Mouse (Mus musculus) hindbrain, postnatal 0 days (tissue): Measurements from ENCODE around the gene Slc45a1. TPM values are rescaled to one million over a fixed set of nuclear protein-coding genes. Genes with fewer than 3 reads are reported as not detected.

Source experiments
- ATAC-seq: fragments of 200-750 bp; cut with Nextera tagmentation; 2 replicates; pipeline ENCODE4 v1.8.0; 2017; ENCODE audit warnings: mild to moderate bottlenecking, moderate TSS enrichment, moderate library complexity
- DNase-seq: peaks from one replicate; pipeline ENCODE4 v3.0.0-alpha.2; 2015; ENCODE audit warnings: low spot score
- H3K27ac ChIP-seq: fragments of 300-500 bp; sonication (generic); 2 replicates; pipeline ENCODE4 v1.5.1; 2014; ENCODE audit warnings: mild to moderate bottlenecking
- H3K27me3 ChIP-seq: fragments of 300-500 bp; sonication (generic); 2 replicates; pipeline ENCODE4 v1.6.1; 2014; ENCODE audit warnings: low read length, mixed read lengths; ENCODE audit not compliant: insufficient read depth
- H3K36me3 ChIP-seq: fragments of 300-500 bp; sonication (generic); 2 replicates; pipeline ENCODE4 v1.6.1; 2014; ENCODE audit warnings: low read length, mixed read lengths; ENCODE audit not compliant: insufficient read depth
- H3K4me1 ChIP-seq: fragments of 300-500 bp; sonication (generic); 2 replicates; pipeline ENCODE4 v1.6.1; 2014; ENCODE audit warnings: antibody characterized with exemption, low read length, mixed read lengths; ENCODE audit not compliant: insufficient read depth
- H3K4me2 ChIP-seq: fragments of 300-500 bp; sonication (generic); 2 replicates; pipeline ENCODE4 v1.6.1; 2014; ENCODE audit warnings: low read depth, mild to moderate bottlenecking, low read length, moderate library complexity, mixed read lengths
- H3K4me3 ChIP-seq: fragments of 300-500 bp; sonication (generic); 2 replicates; pipeline ENCODE4 v1.5.1; 2014; ENCODE audit warnings: low read length
- H3K9ac ChIP-seq: fragments of 300-500 bp; sonication (generic); replicated peaks from 2 replicates; pipeline ENCODE4 v1.6.1; 2014; ENCODE audit warnings: mild to moderate bottlenecking, low read length, moderate library complexity, mixed read lengths
- H3K9me3 ChIP-seq: fragments of 300-500 bp; sonication (generic); 2 replicates; pipeline ENCODE4 v1.6.1; 2016; ENCODE audit warnings: low read length, mixed read lengths
- CTCF ChIP-seq: IDR thresholded peaks from 2 replicates; pipeline ENCODE4 v1.5.1; 2016; ENCODE audit warnings: antibody characterized with exemption, control low read depth, low read depth
- WGBS: fragments of 180-500 bp; shearing (Covaris S2); extraction: QIAGEN DNeasy Blood & Tissue Kit; methylation state at CpG from one replicate; pipeline ENCODE4 v1.1.7; 2014; 5-methylcytosine and 5-hydroxymethylcytosine counted together
- polyA plus RNA-seq: library from polyadenylated mRNA; unstranded; fragments of >200 nt; fragmentation: Nextera tagmentation; extraction: Ambion mirVana; gene quantifications from 2 replicates; pipeline ENCODE4 v1.2.1, GENCODE M21; 2015
- total RNA-seq: library from RNA; depleted of rRNA; stranded (reverse); fragments of >200 nt; gene quantifications from 2 replicates; pipeline ENCODE4 v1.2.3, GENCODE M21; 2014

Gene Slc45a1
- total and polyA plus RNA-seq, 2 experiments from 2014 or later: 47.5 to 49.6 TPM

GRCm38 (mm10) chr4:150590621-150591282, 61.2 kb downstream of the Slc45a1 start:
- peaks cover 13% of the 10 kb centered on the region for H3K4me1 ChIP-seq
- 39% methylated on average over 3 of the region's 3 CpGs for WGBS
- TF ChIP-seq CTCF: no peak
- no peaks in the 10 kb centered on the region for H3K27me3 ChIP-seq
- H3K36me3 ChIP-seq: no peaks in the 10 kb centered on the region
- no peak overlapping the region for H3K4me3 ChIP-seq
- H3K9me3 ChIP-seq: no peaks in the 10 kb centered on the region
- no peak overlapping the region for H3K4me2 ChIP-seq
- no peak for DNase-seq
- no peak for ATAC-seq
- no peak overlapping the region for H3K27ac ChIP-seq
- no peak overlapping the region for H3K9ac ChIP-seq

DNA sequence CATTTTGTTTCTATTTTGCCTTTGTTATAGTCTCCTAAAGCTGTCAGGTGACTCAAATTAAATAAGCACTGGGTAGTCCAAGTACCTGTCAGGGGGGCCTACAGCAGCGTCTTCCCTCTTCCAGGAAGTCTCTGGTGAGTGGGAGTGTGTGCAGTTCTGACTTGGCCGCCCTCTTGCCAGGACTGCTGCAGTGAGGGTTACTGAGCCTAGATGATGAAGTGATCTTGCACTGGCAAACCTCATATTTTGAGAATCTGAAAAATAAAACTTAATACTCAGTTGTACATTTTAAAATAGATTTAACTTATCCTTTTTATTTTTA, 63.7 kb downstream of the Slc45a1 start:
- TF ChIP-seq CTCF: no peak
- WGBS: 69% methylated on average over 2 of the region's 2 CpGs
- Histone ChIP-seq H3K4me1 (peaks cover 29% of the 10 kb centered on the region), H3K27me3 (no peaks in the 10 kb centered on the region), H3K9me3 (no peaks in the 10 kb centered on the region), H3K4me3 (no peak overlapping the region), H3K36me3 (no peaks in the 10 kb centered on the region), H3K27ac (no peak overlapping the region), H3K4me2 (no peak overlapping the region), H3K9ac (no peak overlapping the region)
- DNase-seq (no peak), ATAC-seq (no peak)

GRCm38 (mm10) chr4:150587597-150588299, 64.2 kb downstream of the Slc45a1 start:
- Histone ChIP-seq H3K4me1 (peaks cover 33% of the 10 kb centered on the region), H3K27me3 (no peaks in the 10 kb centered on the region), H3K4me3 (no peak overlapping the region), H3K4me2 (no peak overlapping the region), H3K9me3 (no peaks in the 10 kb centered on the region), H3K27ac (peak overlapping the region; percentile 45; the same call in 1 of the 2 replicates), H3K9ac (no peak overlapping the region), H3K36me3 (no peaks in the 10 kb centered on the region)
- no peak for DNase-seq
- 79% methylated on average over 8 of the region's 8 CpGs for WGBS
- no peak for ATAC-seq
- no peak for TF ChIP-seq CTCF

DNA sequence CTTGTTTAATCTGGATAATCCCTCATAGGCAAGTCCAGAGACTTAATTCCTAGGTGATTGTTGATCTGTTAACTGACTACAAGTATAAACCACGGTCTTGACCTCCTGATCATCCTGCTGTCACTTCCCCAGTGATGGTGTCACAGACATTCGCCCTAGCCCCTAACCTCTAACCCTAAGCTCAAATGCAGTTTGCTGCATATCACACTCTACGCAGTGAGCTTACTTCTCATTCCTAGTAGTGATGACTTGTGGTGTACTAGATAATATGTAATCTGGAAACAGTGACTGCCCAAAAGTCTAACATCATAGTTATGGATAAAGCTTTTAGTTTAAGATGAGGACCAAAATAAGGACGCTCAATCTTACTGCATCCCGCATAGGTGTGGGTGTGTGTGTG, 65.7 kb downstream of the Slc45a1 start:
- Histone ChIP-seq H3K9me3 (no peaks in the 10 kb centered on the region), H3K9ac (no peak overlapping the region), H3K4me3 (no peak overlapping the region), H3K4me1 (peaks cover 38% of the 10 kb centered on the region), H3K36me3 (no peaks in the 10 kb centered on the region), H3K27me3 (no peaks in the 10 kb centered on the region), H3K4me2 (no peak overlapping the region), H3K27ac (no peak overlapping the region)
- DNase-seq: no peak
- WGBS: 95% methylated on average over 5 of the region's 5 CpGs
- no peak for ATAC-seq
- no peak for TF ChIP-seq CTCF

- 85% methylated on average over 2 of the region's 2 CpGs for WGBS
- no peak overlapping the region for H3K27ac ChIP-seq
- H3K9ac ChIP-seq: no peak overlapping the region
- no peak overlapping the region for H3K4me2 ChIP-seq
- no peaks in the 10 kb centered on the region for H3K27me3 ChIP-seq
- H3K4me3 ChIP-seq: no peak overlapping the region
- no peaks in the 10 kb centered on the region for H3K36me3 ChIP-seq
- peaks cover 33% of the 10 kb centered on the region for H3K4me1 ChIP-seq
- DNase-seq (no peak), ATAC-seq (no peak)
- no peaks in the 10 kb centered on the region for H3K9me3 ChIP-seq
- no peak for TF ChIP-seq CTCF
These were observed 66.2 kb downstream of the Slc45a1 start for GRCm38 (mm10) chr4:150585800-150586199.

DNA sequence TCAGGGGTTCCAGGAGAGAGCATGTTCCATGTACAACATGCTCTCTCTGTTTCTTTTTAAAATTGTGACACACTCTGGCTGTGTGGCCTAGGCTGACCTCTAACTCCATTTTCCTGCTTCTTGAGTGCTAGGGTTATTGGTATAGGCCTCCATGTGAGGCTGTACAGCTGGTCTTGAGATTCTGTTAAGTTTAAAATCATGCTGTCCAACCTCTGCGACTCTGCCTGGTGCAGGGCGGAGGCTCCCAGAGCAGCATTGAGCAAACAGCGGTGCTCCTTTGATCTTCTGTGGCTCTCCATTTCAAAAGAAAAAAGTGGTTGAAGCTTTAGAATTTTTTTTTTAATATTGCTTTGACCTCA, 68.2 kb downstream of the Slc45a1 start:
- DNase-seq: no peak
- Histone ChIP-seq H3K4me1 (peaks cover 28% of the 10 kb centered on the region), H3K9me3 (no peaks in the 10 kb centered on the region), H3K36me3 (no peaks in the 10 kb centered on the region), H3K9ac (0 out of 2 replicates have a peak overlapping the region, but pooled peaks have one; percentile 13), H3K27ac (peak overlapping the region; percentile 76), H3K4me2 (0 out of 2 replicates have a peak overlapping the region, but pooled peaks have one; percentile 19), H3K27me3 (no peaks in the 10 kb centered on the region), H3K4me3 (no peak overlapping the region)
- 45% methylated on average over 3 of the region's 3 CpGs for WGBS
- ATAC-seq: peak; percentile 15; the same call in 1 of the 2 replicates
- TF ChIP-seq CTCF: no peak
